ENCODE assay signal across 30 mouse cellular contexts in the genomic region with DNA sequence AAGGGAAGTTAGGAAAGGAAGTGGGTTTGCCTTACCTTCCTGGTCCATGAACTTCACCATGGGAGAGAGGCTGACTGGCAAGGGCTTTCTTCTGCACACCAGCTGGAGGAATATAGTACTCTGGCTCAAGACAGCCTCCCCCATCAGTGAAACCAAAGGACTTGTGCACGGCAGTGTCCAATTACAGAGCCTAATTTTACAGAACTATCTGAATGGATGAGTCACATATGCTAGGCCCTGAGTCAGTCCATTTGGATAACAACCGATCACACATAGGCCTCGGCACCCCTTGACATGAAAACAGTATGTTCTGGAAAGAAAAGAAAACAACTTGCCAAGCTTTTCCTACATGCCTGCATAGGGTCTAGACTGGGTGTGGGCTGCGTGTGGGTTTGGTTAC.
DNase-seq lines count a peak whose midpoint lies in the region; ATAC-seq and TF ChIP-seq lines count a peak whose summit lies in the region.
"Had no signal": no experiment of that assay in that cellular context is flagged by ENCODE, and none has a peak within 500 bp of the region (broad histone marks: within the 10 kb centered on the region; RNA-seq: fewer than 3 reads in every experiment).

No protein-coding gene starts in this region.

- H3K4me1 ChIP-seq in lung, postnatal 0 days (ENCODE audit: insufficient read depth, low read depth, low read length): no peaks in the 10 kb centered on the region
- H3K4me1 ChIP-seq in lung, adult 2 months (ENCODE audit: control insufficient read depth, insufficient read depth, low read length): no peaks in the 10 kb centered on the region
- H3K4me1 ChIP-seq in embryonic facial prominence, embryonic 15.5 days: peaks cover 18% of the 10 kb centered on the region
- H3K4me1 ChIP-seq: heart, embryonic 15.5 days; hindbrain, embryonic 13.5 days; limb, embryonic 12.5 days; liver, embryonic 15.5 days; lung, embryonic 15.5 days; neural tube, embryonic 12.5 days had no signal

- no peak for TF ChIP-seq EP300 in lung, postnatal 0 days (IDR thresholded peaks at IDR 0.05)

- no peaks in the 10 kb centered on the region for H3K36me3 ChIP-seq in lung, postnatal 0 days (ENCODE audit: insufficient read depth, low read length)
- H3K36me3 ChIP-seq in embryonic facial prominence, embryonic 15.5 days: no peaks in the 10 kb centered on the region
- H3K36me3 ChIP-seq: heart, embryonic 10.5 days; heart, embryonic 15.5 days; hindbrain, embryonic 13.5 days; limb, embryonic 12.5 days; liver, embryonic 15.5 days; lung, embryonic 15.5 days; neural tube, embryonic 12.5 days had no signal

- peak; percentile 20 for DNase-seq in lung, postnatal 0 days (ENCODE audit: low spot score)
- DNase-seq in lung, adult 2 months: no peak
- peak; percentile 11 for DNase-seq in Muller cell, postnatal 12 days (ENCODE audit: inconsistent ontology term)
- no peak for DNase-seq in spleen, adult 12 weeks (ENCODE audit: low spot score)
- no peak for DNase-seq in heart, postnatal 25 days (ENCODE audit: low spot score)
- DNase-seq: adrenal gland, postnatal 10 days; cerebellum, adult 11 months; cerebellum, adult 9-10 months; cerebellum, postnatal 36 days; gastrocnemius, postnatal 25 days; heart, adult 11 months; heart, postnatal 36 days; kidney, adult 9 months; kidney, postnatal 10 days; layer of hippocampus, adult 9-11 months; lung, postnatal 36 days; right cerebral cortex, adult 18-20 months had no signal

- no peaks in the 10 kb centered on the region for H3K27me3 ChIP-seq in lung, postnatal 0 days (replicated peaks; ENCODE audit: insufficient read depth, low read length)
- H3K27me3 ChIP-seq in embryonic facial prominence, embryonic 15.5 days: no peaks in the 10 kb centered on the region
- H3K27me3 ChIP-seq: hindbrain, embryonic 13.5 days; liver, embryonic 15.5 days; lung, embryonic 15.5 days; neural tube, embryonic 12.5 days had no signal

- TF ChIP-seq POLR2A in lung, adult 2 months (IDR thresholded peaks at IDR 0.05; ENCODE audit: borderline replicate concordance, extremely low read depth, low read depth, low read length): no peak

- H3K9ac ChIP-seq in lung, postnatal 0 days (replicated peaks; ENCODE audit: low read depth): no peak overlapping the region
- no peak overlapping the region for H3K9ac ChIP-seq in embryonic facial prominence, embryonic 15.5 days
- H3K9ac ChIP-seq: heart, embryonic 15.5 days; hindbrain, embryonic 13.5 days; limb, embryonic 12.5 days; liver, embryonic 15.5 days; lung, embryonic 15.5 days; neural tube, embryonic 12.5 days had no signal

- no peak overlapping the region for H3K4me2 ChIP-seq in lung, postnatal 0 days (replicated peaks; ENCODE audit: low read depth, low read length)
- no peak overlapping the region for H3K4me2 ChIP-seq in embryonic facial prominence, embryonic 15.5 days (replicated peaks)
- H3K4me2 ChIP-seq: heart, embryonic 15.5 days; hindbrain, embryonic 13.5 days; limb, embryonic 12.5 days; liver, embryonic 15.5 days; lung, embryonic 15.5 days; midbrain, embryonic 11.5 days; neural tube, embryonic 12.5 days had no signal

- peak; percentile 72 for ATAC-seq in lung, postnatal 0 days
- ATAC-seq in embryonic facial prominence, embryonic 15.5 days (ENCODE audit: insufficient number of reproducible peaks, low FRiP score, low TSS enrichment, low read depth): no peak
- ATAC-seq: activated CD4-positive, CD25-positive, alpha-beta regulatory T cell, adult 4 months; forebrain, embryonic 14.5 days; intestine, postnatal 0 days had no signal

- no peak overlapping the region for H3K4me3 ChIP-seq in lung, postnatal 0 days (ENCODE audit: low read depth, low read length)
- no peak overlapping the region for H3K4me3 ChIP-seq in lung, adult 2 months (replicated peaks; ENCODE audit: extremely low read depth, low read depth, low read length)
- H3K4me3 ChIP-seq in embryonic facial prominence, embryonic 15.5 days (replicated peaks): no peak overlapping the region
- H3K4me3 ChIP-seq: heart, embryonic 10.5 days; heart, embryonic 15.5 days; hindbrain, embryonic 13.5 days; limb, embryonic 12.5 days; liver, embryonic 15.5 days; lung, embryonic 15.5 days; myocyte; neural tube, embryonic 12.5 days had no signal

- TF ChIP-seq CTCF in lung, postnatal 0 days (IDR thresholded peaks at IDR 0.05): no peak
- TF ChIP-seq CTCF in lung, adult 2 months (IDR thresholded peaks at IDR 0.05; ENCODE audit: insufficient read depth, low read length): no peak

- H3K9me3 ChIP-seq in lung, postnatal 0 days (ENCODE audit: low read length): no peaks in the 10 kb centered on the region
- no peaks in the 10 kb centered on the region for H3K9me3 ChIP-seq in embryonic facial prominence, embryonic 15.5 days (replicated peaks)
- H3K9me3 ChIP-seq: heart, embryonic 10.5 days; heart, embryonic 15.5 days; hindbrain, embryonic 13.5 days; limb, embryonic 12.5 days; liver, embryonic 15.5 days; lung, embryonic 15.5 days; neural tube, embryonic 12.5 days had no signal

- H3K27ac ChIP-seq in lung, postnatal 0 days (ENCODE audit: low read length): no peak overlapping the region
- H3K27ac ChIP-seq in embryonic facial prominence, embryonic 15.5 days (replicated peaks): peak overlapping the region; percentile 85
- H3K27ac ChIP-seq: heart, embryonic 10.5 days; heart, embryonic 15.5 days; hindbrain, embryonic 13.5 days; limb, embryonic 12.5 days; liver, embryonic 15.5 days; lung, embryonic 15.5 days; neural tube, embryonic 12.5 days had no signal

- intact Hi-C loops in heart, postnatal 25 days (cut with DNase I): no loop called here

- 73% methylated on average over 4 of the region's 4 CpGs for WGBS in lung, postnatal 0 days
- 83% methylated on average over 4 of the region's 4 CpGs for WGBS in lung, adult 2 months
- 35% methylated on average over 4 of the region's 4 CpGs for WGBS in embryonic facial prominence, embryonic 15.5 days

Comparison
In these comparisons a context has a peak if more than half of its experiments do, and no peak if none do; other contexts are left out.
1. DNase-seq: peak in lung, postnatal 0 days (single experiment) and Muller cell, postnatal 12 days (single experiment); none in lung, adult 2 months (single experiment), spleen, adult 12 weeks (single experiment) and heart, postnatal 25 days (single experiment).